Comparison of ENCODE assay signal across 8 mouse cellular contexts in the genomic region with DNA sequence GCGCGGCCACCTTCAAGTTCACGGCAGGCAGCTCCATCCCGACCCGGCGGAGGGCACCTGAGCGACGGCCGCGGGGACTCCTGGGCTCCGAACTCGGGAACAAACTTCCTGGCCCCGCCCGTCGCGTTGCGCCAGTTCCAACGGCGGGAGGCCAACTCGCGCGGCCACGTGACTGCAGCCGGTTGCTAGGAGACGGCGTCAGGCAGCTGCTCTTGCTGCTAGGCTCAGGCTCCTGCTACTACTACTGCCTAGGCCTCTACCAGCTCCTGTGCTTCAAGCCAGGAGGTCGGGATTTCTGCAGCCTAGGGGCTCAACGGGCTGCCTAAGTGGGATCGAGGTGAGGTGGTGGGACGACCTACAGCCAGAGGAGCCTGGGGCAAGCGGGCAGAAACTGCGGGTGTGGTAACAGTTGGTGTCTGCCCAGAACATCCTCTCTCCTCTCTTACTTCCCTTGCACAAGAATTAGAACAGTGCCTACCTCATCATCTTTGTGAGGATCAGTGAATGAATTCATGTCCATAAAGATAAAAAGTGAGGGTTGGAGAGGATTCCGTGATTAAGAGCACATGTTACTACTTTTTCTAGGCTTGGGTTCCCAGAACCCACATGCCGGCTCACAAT. TPM values are rescaled to one million over a fixed set of nuclear protein-coding genes. Genes with fewer than 3 reads are reported as not detected.
DNase-seq lines count a peak whose midpoint lies in the region; ATAC-seq and TF ChIP-seq lines count a peak whose summit lies in the region.

Gene Agtrap (minus strand): TSS at position 125 of the 621 bp plus-strand sequence.

- H3K9ac ChIP-seq in heart, embryonic 14.5 days (ENCODE audit: low read length): peak within 1 kb of the TSS; percentile 94
- peak within 1 kb of the TSS; percentile 89 for H3K9ac ChIP-seq in liver, embryonic 14.5 days (replicated peaks)
- peak within 1 kb of the TSS; percentile 78 for H3K9ac ChIP-seq in neural tube, embryonic 11.5 days (ENCODE audit: low read length)
- peak within 1 kb of the TSS; percentile 83 for H3K9ac ChIP-seq in stomach, postnatal 0 days (ENCODE audit: low read length)

- H3K27me3 ChIP-seq in heart, embryonic 14.5 days (ENCODE audit: control insufficient read depth, insufficient read depth, low read length): no peaks in the 10 kb centered on the region
- H3K27me3 ChIP-seq in liver, embryonic 14.5 days (ENCODE audit: control insufficient read depth, insufficient read depth, low read length): no peaks in the 10 kb centered on the region
- H3K27me3 ChIP-seq in neural tube, embryonic 11.5 days (ENCODE audit: control insufficient read depth, insufficient read depth, low read length): no peaks in the 10 kb centered on the region
- H3K27me3 ChIP-seq in stomach, postnatal 0 days (ENCODE audit: control insufficient read depth, insufficient read depth, low read length): no peaks in the 10 kb centered on the region

- no peaks in the 10 kb centered on the region for H3K36me3 ChIP-seq in heart, embryonic 14.5 days (ENCODE audit: control insufficient read depth, insufficient read depth, low read length)
- no peaks in the 10 kb centered on the region for H3K36me3 ChIP-seq in liver, embryonic 14.5 days (replicated peaks; ENCODE audit: control insufficient read depth, insufficient read depth, low read depth)
- H3K36me3 ChIP-seq in neural tube, embryonic 11.5 days (ENCODE audit: control insufficient read depth, insufficient read depth, low read length): no peaks in the 10 kb centered on the region
- no peaks in the 10 kb centered on the region for H3K36me3 ChIP-seq in stomach, postnatal 0 days (ENCODE audit: control insufficient read depth, insufficient read depth, low read length)

- peak; percentile 99 for ATAC-seq in CD4-positive, CD25-positive, alpha-beta regulatory T cell, adult 4 months
- peak; percentile 84 for ATAC-seq in heart, embryonic 14.5 days (ENCODE audit: insufficient number of reproducible peaks, insufficient read depth, low FRiP score, low read depth)
- peak; percentile 79 for ATAC-seq in liver, embryonic 14.5 days (ENCODE audit: insufficient read depth)
- ATAC-seq in neural tube, embryonic 11.5 days (ENCODE audit: insufficient read depth, low FRiP score, low TSS enrichment): peak; percentile 87
- peak; percentile 87 for ATAC-seq in stomach, postnatal 0 days (ENCODE audit: low FRiP score, low TSS enrichment)

- DNase-seq in c-Kit-negative CD71-positive TER-119-positive erythroid progenitor cells, embryonic 14.5 days (ENCODE audit: low read depth, low spot score): peak; percentile 65
- DNase-seq in fibroblast of lung, adult 2 months (ENCODE audit: low read depth): peak; percentile 64
- peak; percentile 98 for DNase-seq in kidney, postnatal 25 days
- peak; percentile 67 to 76 (median 76) for DNase-seq in liver, embryonic 14.5 days (ENCODE audit: low read depth in 3 of 3, low spot score in 3 of 3)
- peak; percentile 93 for DNase-seq in neural tube, embryonic 11.5 days (ENCODE audit: low spot score)
- DNase-seq in stomach, postnatal 0 days (ENCODE audit: low spot score): peak; percentile 95

- H3K4me1 ChIP-seq in heart, embryonic 14.5 days (ENCODE audit: control insufficient read depth in 2 of 2, insufficient read depth in 2 of 2, low read length in 2 of 2): peaks cover 23 to 36% of the 10 kb centered on the region in 2 experiments
- peaks cover 16 to 32% of the 10 kb centered on the region in 2 experiments for H3K4me1 ChIP-seq in liver, embryonic 14.5 days (replicated peaks; ENCODE audit: control insufficient read depth in 2 of 2, insufficient read depth in 2 of 2, low read length in 1 of 2)
- H3K4me1 ChIP-seq in neural tube, embryonic 11.5 days (ENCODE audit: control insufficient read depth, insufficient read depth, low read length): peaks cover 15% of the 10 kb centered on the region; the same call in 1 of the 2 replicates
- no peaks in the 10 kb centered on the region; the same call in 1 of the 2 replicates for H3K4me1 ChIP-seq in stomach, postnatal 0 days (replicated peaks; ENCODE audit: control insufficient read depth, insufficient read depth)

- H3K27ac ChIP-seq in heart, embryonic 14.5 days (replicated peaks in 1 of 2; ENCODE audit: control insufficient read depth in 1 of 2, insufficient read depth in 1 of 2, low read depth in 2 of 2, low read length in 2 of 2): peak within 1 kb of the TSS; percentile 60 to 81
- H3K27ac ChIP-seq in liver, embryonic 14.5 days: no peak within 1 kb of the TSS; the same call in 1 of the 2 replicates
- H3K27ac ChIP-seq in neural tube, embryonic 11.5 days (ENCODE audit: low read depth, low read length): no peak within 1 kb of the TSS
- peak within 1 kb of the TSS; percentile 83 for H3K27ac ChIP-seq in stomach, postnatal 0 days (replicated peaks)

- WGBS in heart, embryonic 14.5 days: 6% methylated on average over 33 of the region's 34 CpGs
- 9% methylated on average over 34 of the region's 34 CpGs for WGBS in liver, embryonic 14.5 days (ENCODE audit: insufficient replicate concordance)
- 5% methylated on average over 34 of the region's 34 CpGs for WGBS in neural tube, embryonic 11.5 days
- 6% methylated on average over 32 of the region's 34 CpGs for WGBS in stomach, postnatal 0 days

- no peak for TF ChIP-seq EP300 in liver, embryonic 14.5 days (IDR thresholded peaks at IDR 0.05; ENCODE audit: low read depth)
- no peak for TF ChIP-seq EP300 in stomach, postnatal 0 days (optimal IDR thresholded peaks at IDR 0.05)

- peak within 1 kb of the TSS; percentile 66 to 87 for H3K4me3 ChIP-seq in heart, embryonic 14.5 days (ENCODE audit: control insufficient read depth in 1 of 2, insufficient read depth in 1 of 2, low read depth in 1 of 2, low read length in 2 of 2)
- peak within 1 kb of the TSS; percentile 61 to 86 for H3K4me3 ChIP-seq in liver, embryonic 14.5 days (ENCODE audit: insufficient read depth in 1 of 2, low read depth in 2 of 2, low read length in 2 of 2)
- peak within 1 kb of the TSS; percentile 62 for H3K4me3 ChIP-seq in neural tube, embryonic 11.5 days (ENCODE audit: low read depth, low read length)
- H3K4me3 ChIP-seq in stomach, postnatal 0 days (ENCODE audit: low read depth, low read length): peak within 1 kb of the TSS; percentile 75

- H3K9me3 ChIP-seq in heart, embryonic 14.5 days (ENCODE audit: control insufficient read depth, low read length): no peaks in the 10 kb centered on the region
- H3K9me3 ChIP-seq in liver, embryonic 14.5 days (ENCODE audit: control insufficient read depth, low read length): no peaks in the 10 kb centered on the region
- H3K9me3 ChIP-seq in neural tube, embryonic 11.5 days (ENCODE audit: control insufficient read depth, low read length): no peaks in the 10 kb centered on the region
- no peaks in the 10 kb centered on the region for H3K9me3 ChIP-seq in stomach, postnatal 0 days (ENCODE audit: control insufficient read depth, low read length)

- no peak for TF ChIP-seq CTCF in liver, embryonic 14.5 days (IDR thresholded peaks at IDR 0.05; ENCODE audit: low read depth)
- 0 out of 2 replicates have a peak, but pooled peaks have one; percentile 2 for TF ChIP-seq CTCF in stomach, postnatal 0 days (IDR thresholded peaks at IDR 0.05; ENCODE audit: low read depth)

- H3K4me2 ChIP-seq in heart, embryonic 14.5 days (ENCODE audit: low read length): peak within 1 kb of the TSS; percentile 84
- H3K4me2 ChIP-seq in liver, embryonic 14.5 days (ENCODE audit: low read depth): peak within 1 kb of the TSS; percentile 88
- H3K4me2 ChIP-seq in neural tube, embryonic 11.5 days (ENCODE audit: low read depth): peak within 1 kb of the TSS; percentile 88
- H3K4me2 ChIP-seq in stomach, postnatal 0 days (replicated peaks; ENCODE audit: low read depth): peak within 1 kb of the TSS; percentile 77

RNA-seq across cellular contexts. Expression of gene Agtrap, which starts in this region (rescaled TPM):
- 10 to 100 TPM; 19.0 to 20.0 TPM for polyA plus RNA-seq in CD4-positive, CD25-positive, alpha-beta regulatory T cell, adult 4 months (2017; shearing (Covaris generic))
- 19.5 and 20.0 TPM in 2 replicates for polyA plus RNA-seq in heart, embryonic 14.5 days (2014; fragmentation: Nextera tagmentation; extraction: Ambion mirVana)
- polyA plus RNA-seq in liver, embryonic 14.5 days (2012; rRNA removed): 4.0 and 4.1 TPM in 2 replicates
- polyA plus RNA-seq in liver, embryonic 14.5 days (2014; fragmentation: Nextera tagmentation; extraction: Ambion mirVana): 8.2 and 9.9 TPM in 2 replicates
- polyA plus RNA-seq in neural tube, embryonic 11.5 days (2014; fragmentation: Nextera tagmentation; extraction: Ambion mirVana): 9.1 and 10.7 TPM in 2 replicates
- 23.2 and 26.9 TPM in 2 replicates for polyA plus RNA-seq in stomach, postnatal 0 days (2015; fragmentation: Nextera tagmentation; extraction: Ambion mirVana)

Comparison
In these comparisons a context has a peak if more than half of its experiments do, and no peak if none do; other contexts are left out.
1. H3K27ac ChIP-seq: peak in heart, embryonic 14.5 days (2 of 2) and stomach, postnatal 0 days (single experiment); none in liver, embryonic 14.5 days (single experiment) and neural tube, embryonic 11.5 days (single experiment).
2. Peak in every context shown above with its lines, with median percentiles within 50 percentile points of each other: ATAC-seq, DNase-seq, H3K4me2 ChIP-seq, H3K4me3 ChIP-seq and H3K9ac ChIP-seq.